In the genomic region with DNA sequence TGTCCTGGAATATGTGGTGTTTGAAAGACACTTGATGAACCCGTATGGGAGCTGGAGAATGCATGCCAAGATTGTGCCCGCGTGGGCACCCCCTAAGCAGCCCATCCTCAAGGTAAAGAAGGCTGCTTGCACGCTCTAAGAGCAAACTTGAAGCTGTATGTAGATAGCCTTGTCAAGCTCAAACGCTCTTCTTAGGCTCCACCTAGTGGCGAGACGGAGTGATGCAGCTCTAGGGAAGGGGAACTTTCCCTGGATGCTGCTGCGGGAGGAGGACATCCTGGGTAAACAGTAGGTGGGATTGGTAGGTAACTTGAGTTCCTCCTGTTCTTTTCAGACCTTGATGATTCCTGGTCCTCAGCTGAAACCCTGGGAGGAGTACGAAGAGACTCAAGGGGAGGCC, we compare ENCODE assay signal across 9 mouse cellular contexts. TPM values are rescaled to one million over a fixed set of nuclear protein-coding genes. Genes with fewer than 3 reads are reported as not detected.
DNase-seq lines count a peak whose midpoint lies in the region; ATAC-seq and TF ChIP-seq lines count a peak whose summit lies in the region.
"Had no signal": no experiment of that assay in that cellular context is flagged by ENCODE, and none has a peak within 500 bp of the region (broad histone marks: within the 10 kb centered on the region; RNA-seq: fewer than 3 reads in every experiment).

No protein-coding gene starts in this region.

- H3K36me3 ChIP-seq in kidney, postnatal 0 days (ENCODE audit: insufficient read depth, low read length): peaks cover 42% of the 10 kb centered on the region
- H3K36me3 ChIP-seq in G1E (replicated peaks): peaks cover 86% of the 10 kb centered on the region
- H3K36me3 ChIP-seq in limb, embryonic 10.5 days: peaks cover 74% of the 10 kb centered on the region

- intact Hi-C loops in gastrocnemius, postnatal 14 days (cut with DNase I; ENCODE audit: low total_unique reads): no loop called here

- H3K4me1 ChIP-seq in kidney, postnatal 0 days (replicated peaks; ENCODE audit: insufficient read depth, low read length): no peaks in the 10 kb centered on the region
- H3K4me1 ChIP-seq in G1E (ENCODE audit: insufficient read depth, low read depth, low read length): peaks cover 7% of the 10 kb centered on the region; the same call in 1 of the 2 replicates
- no peaks in the 10 kb centered on the region for H3K4me1 ChIP-seq in bone marrow macrophage, adult 2 months (ENCODE audit: control insufficient read depth, insufficient read depth, low read length)
- 0 out of 2 replicates have a peak, but pooled peaks cover 7% of the 10 kb centered on the region for H3K4me1 ChIP-seq in limb, embryonic 10.5 days
- H3K4me1 ChIP-seq: neural tube, embryonic 12.5 days had no signal

- H3K9me3 ChIP-seq in kidney, postnatal 0 days (replicated peaks; ENCODE audit: low read length): no peaks in the 10 kb centered on the region
- H3K9me3 ChIP-seq in G1E (replicated peaks): no peaks in the 10 kb centered on the region
- H3K9me3 ChIP-seq in limb, embryonic 10.5 days (replicated peaks): no peaks in the 10 kb centered on the region
- H3K9me3 ChIP-seq: neural tube, embryonic 12.5 days had no signal

- H3K27me3 ChIP-seq in kidney, postnatal 0 days (ENCODE audit: insufficient read depth, low read length): no peaks in the 10 kb centered on the region
- H3K27me3 ChIP-seq in G1E (ENCODE audit: insufficient read depth, low read length): no peaks in the 10 kb centered on the region
- no peaks in the 10 kb centered on the region for H3K27me3 ChIP-seq in limb, embryonic 10.5 days (ENCODE audit: low read depth, poor library complexity, severe bottlenecking)
- H3K27me3 ChIP-seq: neural tube, embryonic 12.5 days had no signal

- no peak overlapping the region for H3K27ac ChIP-seq in kidney, postnatal 0 days
- no peak overlapping the region for H3K27ac ChIP-seq in bone marrow macrophage, adult 2 months (ENCODE audit: insufficient read depth, low read depth, low read length)
- no peak overlapping the region for H3K27ac ChIP-seq in limb, embryonic 10.5 days
- H3K27ac ChIP-seq: neural tube, embryonic 12.5 days had no signal

- no peak for ATAC-seq in kidney, postnatal 0 days (replicated peaks; ENCODE audit: low FRiP score, low read depth)
- no peak for ATAC-seq in G1E (ENCODE audit: extremely low read depth, insufficient number of reproducible peaks, low FRiP score, poor library complexity, severe bottlenecking)

- H3K4me2 ChIP-seq in kidney, postnatal 0 days (ENCODE audit: low read length): no peak overlapping the region
- H3K4me2 ChIP-seq: neural tube, embryonic 12.5 days had no signal

- peak; percentile 78 for DNase-seq in kidney, postnatal 0 days (ENCODE audit: low spot score)
- no peak for DNase-seq in kidney, adult 11 months
- peak; percentile 53 for DNase-seq in G1E (ENCODE audit: low spot score)
- peak; percentile 54 for DNase-seq in gastrocnemius, postnatal 14 days
- peak; percentile 78 for DNase-seq in limb, embryonic 10.5 days (ENCODE audit: low spot score)
- DNase-seq in retina, postnatal 7 days (ENCODE audit: low read depth, low spot score): peak; percentile 65
- no peak for DNase-seq in urinary bladder, postnatal 4 days (ENCODE audit: low spot score in 2 of 2)

- 28% methylated on average over 9 of the region's 9 CpGs for WGBS in kidney, postnatal 0 days
- WGBS in limb, embryonic 10.5 days: 34% methylated on average over 9 of the region's 9 CpGs

- TF ChIP-seq CTCF in kidney, postnatal 0 days (IDR thresholded peaks at IDR 0.05; ENCODE audit: low read depth): peak; percentile 86
- peak; percentile 94 for TF ChIP-seq CTCF in G1E (IDR thresholded peaks at IDR 0.05; ENCODE audit: low read depth, low read length)
- peak; percentile 50 for TF ChIP-seq CTCF in bone marrow macrophage, adult 2 months (IDR thresholded peaks at IDR 0.05; ENCODE audit: low read depth, low read length)

- H3K4me3 ChIP-seq in kidney, postnatal 0 days (replicated peaks; ENCODE audit: low read depth, low read length): no peak overlapping the region
- H3K4me3 ChIP-seq in G1E (ENCODE audit: low read depth, low read length): no peak overlapping the region
- no peak overlapping the region for H3K4me3 ChIP-seq in bone marrow macrophage, adult 2 months (ENCODE audit: insufficient read depth, low read length)
- H3K4me3 ChIP-seq in limb, embryonic 10.5 days: no peak overlapping the region
- H3K4me3 ChIP-seq: neural tube, embryonic 12.5 days had no signal

- no peak for TF ChIP-seq POLR2A in bone marrow macrophage, adult 2 months (IDR thresholded peaks at IDR 0.05; ENCODE audit: borderline replicate concordance, low read depth, low read length)

- no peak overlapping the region for H3K9ac ChIP-seq in kidney, postnatal 0 days (ENCODE audit: low read depth, low read length)
- H3K9ac ChIP-seq: neural tube, embryonic 12.5 days had no signal

RNA-seq across cellular contexts. Expression of gene Mrpl45, which starts 12.6 kb away (rescaled TPM):
- 54.3 and 56.9 TPM in 2 replicates for polyA plus RNA-seq in kidney, postnatal 0 days (2015; fragmentation: Nextera tagmentation; extraction: Ambion mirVana)
- total RNA-seq in G1E (2014; fragmentation: Nextera tagmentation) (77.5 and 85.1 TPM in 2 replicates), G1E (2017) (46.3 and 46.8 TPM in 2 replicates)
- polyA plus RNA-seq in G1E (2012): 8.3 and 13.1 TPM in 2 replicates
- polyA plus RNA-seq in bone marrow macrophage, adult 2 months (2012; ENCODE audit: insufficient read depth, insufficient read length, missing spikeins): 33.0 and 37.6 TPM in 2 replicates
- 10 to 100 TPM; 32.0 to 36.0 TPM for total RNA-seq in gastrocnemius, postnatal 14 days (2021)
- polyA plus RNA-seq in limb, embryonic 10.5 days (2016; fragmentation: Nextera tagmentation; extraction: Ambion mirVana): 64.9 and 66.1 TPM in 2 replicates

RNA-seq across cellular contexts. Expression of gene Gpr179, which starts 23.7 kb away (rescaled TPM):
- polyA plus RNA-seq in kidney, postnatal 0 days (2015; fragmentation: Nextera tagmentation; extraction: Ambion mirVana): 0.05 and 0.06 TPM in 2 replicates
- total RNA-seq in G1E (2014; fragmentation: Nextera tagmentation) (not detected in 2 replicates), G1E (2017) (0.06 and 0.11 TPM in 2 replicates)
- 0.01 and 0.02 TPM in 2 replicates for polyA plus RNA-seq in G1E (2012)
- 0.12 TPM in 1 of 2 replicates, not detected in the other for polyA plus RNA-seq in bone marrow macrophage, adult 2 months (2012; ENCODE audit: insufficient read depth, insufficient read length, missing spikeins)
- under 1 TPM in 1 of 2 experiments, not detected in 1; 0.27 TPM for total RNA-seq in gastrocnemius, postnatal 14 days (2021)
- 0.10 and 0.11 TPM in 2 replicates for polyA plus RNA-seq in limb, embryonic 10.5 days (2016; fragmentation: Nextera tagmentation; extraction: Ambion mirVana)

RNA-seq across cellular contexts. Expression of gene Socs7, which starts 34.2 kb away (rescaled TPM):
- 2.4 and 2.6 TPM in 2 replicates for polyA plus RNA-seq in kidney, postnatal 0 days (2015; fragmentation: Nextera tagmentation; extraction: Ambion mirVana)
- total RNA-seq in G1E (2014; fragmentation: Nextera tagmentation): 14.9 and 49.0 TPM in 2 replicates
- total RNA-seq in G1E (2017): 11.3 and 15.4 TPM in 2 replicates
- polyA plus RNA-seq in G1E (2012): 5.2 and 6.0 TPM in 2 replicates
- 9.2 and 10.3 TPM in 2 replicates for polyA plus RNA-seq in bone marrow macrophage, adult 2 months (2012; ENCODE audit: insufficient read depth, insufficient read length, missing spikeins)
- total RNA-seq in gastrocnemius, postnatal 14 days (2021): 10 to 100 TPM; 32.4 to 36.2 TPM
- 3.5 and 4.4 TPM in 2 replicates for polyA plus RNA-seq in limb, embryonic 10.5 days (2016; fragmentation: Nextera tagmentation; extraction: Ambion mirVana)

RNA-seq across cellular contexts. Expression of gene Npepps, which starts 47.7 kb away (rescaled TPM):
- polyA plus RNA-seq in kidney, postnatal 0 days (2015; fragmentation: Nextera tagmentation; extraction: Ambion mirVana): 46.5 TPM in 2 replicates
- total RNA-seq in G1E (2014; fragmentation: Nextera tagmentation): 81.3 and 87.9 TPM in 2 replicates
- total RNA-seq in G1E (2017): 50.2 and 53.6 TPM in 2 replicates
- 23.5 and 35.8 TPM in 2 replicates for polyA plus RNA-seq in G1E (2012)
- polyA plus RNA-seq in bone marrow macrophage, adult 2 months (2012; ENCODE audit: insufficient read depth, insufficient read length, missing spikeins): 102 and 112 TPM in 2 replicates
- 10 to 100 TPM; 46.3 to 54.3 TPM for total RNA-seq in gastrocnemius, postnatal 14 days (2021)
- polyA plus RNA-seq in limb, embryonic 10.5 days (2016; fragmentation: Nextera tagmentation; extraction: Ambion mirVana): 61.6 and 70.5 TPM in 2 replicates

Comparison
In these comparisons a context has a peak if more than half of its experiments do, and no peak if none do; other contexts are left out.
1. DNase-seq: peak in kidney, postnatal 0 days (single experiment), G1E (single experiment), gastrocnemius, postnatal 14 days (single experiment), limb, embryonic 10.5 days (single experiment) and retina, postnatal 7 days (single experiment); none in kidney, adult 11 months (single experiment) and urinary bladder, postnatal 4 days (0 of 2).
2. Peak in every context shown above with its lines, with median percentiles within 50 percentile points of each other: CTCF ChIP-seq.